Mouse (Mus musculus) spleen, adult 2 months (tissue): ENCODE measurements around the gene Gpr142. TPM values are rescaled to one million over a fixed set of nuclear protein-coding genes. Genes with fewer than 3 reads are reported as not detected.

Experiments used
- DNase-seq, 2 experiments: peaks; one replicate each; pipeline versions ENCODE4 v3.0.0 to v3.0.0-alpha.2; 2012 to 2021; ENCODE audit warnings: low spot score in 2 of 2, low read depth in 1 of 2
- H3K27ac ChIP-seq: fragments of 200-500 bp; 2 replicates; pipeline ENCODE4 v1.5.1; 2012; ENCODE audit warnings: low read length, inconsistent platforms; ENCODE audit not compliant: insufficient read depth
- H3K27me3 ChIP-seq: fragments of 200-500 bp; 2 replicates; pipeline ENCODE4 v1.6.1; 2012; ENCODE audit warnings: mild to moderate bottlenecking, moderate library complexity, low read length, inconsistent platforms; ENCODE audit not compliant: control insufficient read depth, insufficient read depth
- H3K36me3 ChIP-seq: fragments of 200-500 bp; 2 replicates; pipeline ENCODE4 v1.6.1; 2012; ENCODE audit warnings: mild to moderate bottlenecking, low read length, inconsistent platforms; ENCODE audit not compliant: control insufficient read depth, insufficient read depth
- H3K4me1 ChIP-seq: fragments of 200-500 bp; 2 replicates; pipeline ENCODE4 v1.6.1; 2011; ENCODE audit warnings: inconsistent platforms; ENCODE audit not compliant: control insufficient read depth, insufficient read depth, insufficient read length
- H3K4me3 ChIP-seq: fragments of 200-500 bp; 2 replicates; pipeline ENCODE4 v1.5.1; 2011; ENCODE audit warnings: mild to moderate bottlenecking, inconsistent platforms; ENCODE audit not compliant: insufficient read depth, insufficient read length; ENCODE audit errors: extremely low read depth
- CTCF ChIP-seq: fragments of 200-500 bp; IDR thresholded peaks from 2 replicates; pipeline ENCODE4 v1.5.1; 2011; ENCODE audit warnings: mild to moderate bottlenecking, inconsistent platforms; ENCODE audit not compliant: insufficient read depth, insufficient read length, insufficient replicate concordance; ENCODE audit errors: extremely low read depth
- POLR2A ChIP-seq: fragments of 200-500 bp; IDR thresholded peaks from 2 replicates; pipeline ENCODE4 v1.6.1; 2011; ENCODE audit warnings: low read depth, low read length, inconsistent platforms
- WGBS: fragments of 180-500 bp; shearing (Covaris S2); methylation state at CpG from one replicate; pipeline ENCODE4 v1.1.7; 2018; 5-methylcytosine and 5-hydroxymethylcytosine counted together
- polyA plus RNA-seq: library from polyadenylated mRNA; depleted of rRNA; stranded (reverse); fragments of >200 nt; gene quantifications from 2 replicates; pipeline ENCODE4 v1.2.3, GENCODE M21; 2012

Gene Gpr142
- polyA plus RNA-seq, 1 experiment, result not detected

DNA sequence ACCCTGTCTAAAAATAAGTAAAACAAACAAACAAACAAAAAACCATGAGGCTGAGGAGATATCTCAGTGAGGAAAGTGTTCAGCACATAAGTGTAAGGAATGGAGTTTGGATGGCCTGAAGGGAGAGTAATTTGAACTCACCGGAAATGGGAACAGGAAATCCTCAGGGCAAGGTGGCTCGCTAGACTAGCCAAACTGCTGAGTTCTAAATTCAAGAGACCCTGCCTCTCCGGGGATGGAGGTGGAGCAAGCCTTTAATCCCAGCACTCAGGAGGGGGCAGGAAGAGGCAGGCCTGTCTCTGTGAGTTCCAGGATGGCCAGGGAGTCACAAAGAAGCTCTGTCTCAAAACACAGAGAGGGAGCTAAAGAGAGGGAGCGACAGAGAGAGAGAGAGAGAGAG, 11.6 kb downstream of the Gpr142 start:
- H3K4me1 ChIP-seq, result peaks cover 21% of the 10 kb centered on the region; the same call in 1 of the 2 replicates
- WGBS, result 29% methylated on average over 4 of the region's 4 CpGs

DNA sequence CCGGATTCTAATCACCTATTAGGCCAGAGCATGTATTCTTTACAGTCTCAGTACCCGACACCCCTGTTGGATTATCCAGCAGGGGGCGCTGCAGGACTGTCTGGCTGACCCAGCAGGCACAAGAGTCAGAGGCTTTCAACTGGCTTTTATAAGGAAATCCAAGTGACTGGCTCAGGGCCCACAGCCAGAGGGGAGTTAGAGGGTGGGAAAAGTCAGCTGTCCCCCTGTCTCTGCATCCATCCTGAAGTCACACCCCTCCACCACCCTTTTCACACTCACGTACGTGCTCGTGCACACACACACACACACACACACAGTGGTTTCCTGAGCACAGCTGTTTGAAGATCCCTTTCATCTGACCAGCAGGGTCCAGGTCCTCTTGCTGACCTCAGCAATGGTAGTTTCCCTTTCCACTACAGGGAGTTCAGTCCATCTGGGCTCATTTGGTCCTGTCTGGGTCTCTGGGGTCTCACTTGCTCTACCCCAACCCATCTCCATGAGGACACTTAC, 14.1 kb downstream of the Gpr142 start:
- Histone ChIP-seq H3K36me3 (no peaks in the 10 kb centered on the region), H3K27ac (no peak overlapping the region), H3K27me3 (no peaks in the 10 kb centered on the region), H3K4me3 (no peak overlapping the region), H3K4me1 (peaks cover 10% of the 10 kb centered on the region; the same call in 1 of the 2 replicates)
- peak; percentile 47 to 84 for DNase-seq
- TF ChIP-seq CTCF (peak; percentile 92; the same call in 1 of the 2 replicates), POLR2A (no peak)
- 13% methylated on average over 6 of the region's 6 CpGs for WGBS

More for the DNA sequence above, 11.6 kb downstream of the Gpr142 start:
- Histone ChIP-seq H3K36me3 (no peaks in the 10 kb centered on the region), H3K27me3 (no peaks in the 10 kb centered on the region), H3K27ac (no peak overlapping the region), H3K4me3 (no peak overlapping the region)
- TF ChIP-seq POLR2A, result no peak
- no peak for TF ChIP-seq CTCF
- no peak for DNase-seq

DNA sequence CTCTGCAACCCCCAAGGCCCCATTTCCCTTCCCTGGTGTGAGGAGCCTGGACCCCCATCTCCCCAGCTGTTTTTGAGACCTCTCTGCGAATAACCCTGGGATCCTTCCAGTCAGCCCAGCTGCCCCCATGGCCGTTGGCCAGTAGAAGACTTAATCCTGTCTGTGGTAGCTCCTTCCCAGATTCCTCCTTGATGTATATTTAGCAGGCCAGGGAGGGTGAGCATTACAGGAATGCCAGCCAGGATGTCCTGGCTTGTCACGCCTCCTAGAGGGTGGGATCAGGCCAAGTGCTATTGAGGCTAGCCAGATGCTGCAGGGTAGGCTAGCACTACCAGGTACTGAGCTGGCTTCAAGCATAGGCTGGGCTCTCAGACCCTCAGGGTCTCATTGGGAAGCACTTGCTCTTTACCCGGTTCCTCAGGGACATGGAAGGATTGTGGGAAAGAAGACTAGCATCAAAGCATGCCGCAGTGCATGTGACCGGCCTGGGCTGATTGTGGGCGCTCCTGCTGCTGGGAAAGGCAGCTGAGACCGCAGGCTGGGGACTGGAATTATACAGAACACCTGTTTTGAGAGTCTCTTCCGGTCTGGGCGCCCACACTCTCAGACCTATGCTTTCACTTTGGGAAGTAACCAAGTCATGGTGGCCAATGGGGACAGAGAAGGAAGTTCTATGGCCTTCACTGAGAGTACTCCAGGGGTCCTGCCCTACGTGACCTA, 16.3 kb downstream of the Gpr142 start:
- Histone ChIP-seq H3K27me3 (no peaks in the 10 kb centered on the region), H3K4me3 (no peak overlapping the region), H3K27ac (no peak overlapping the region), H3K4me1 (peaks cover 7% of the 10 kb centered on the region; the same call in 1 of the 2 replicates), H3K36me3 (no peaks in the 10 kb centered on the region)
- no peak for DNase-seq
- TF ChIP-seq POLR2A (no peak), CTCF (no peak)
- WGBS, result 46% methylated on average over 11 of the region's 11 CpGs

DNA sequence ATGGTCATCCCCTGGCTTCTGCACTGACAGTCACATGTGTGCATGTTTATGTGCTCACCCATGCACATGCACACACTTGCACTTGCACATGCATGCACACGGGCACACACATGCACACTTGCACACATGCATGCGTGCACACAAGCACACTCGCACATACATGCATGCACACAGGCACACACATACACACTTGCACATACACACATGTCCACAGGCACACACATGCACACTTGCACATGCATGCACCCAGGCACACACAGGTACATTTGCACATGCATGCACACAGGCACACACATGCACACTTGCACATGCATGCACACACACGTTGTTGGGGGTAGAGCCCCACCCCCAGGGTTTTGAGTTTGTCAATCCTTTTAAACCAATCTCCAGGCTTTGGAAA, 18.2 kb downstream of the Gpr142 start:
- H3K27me3 ChIP-seq, result no peaks in the 10 kb centered on the region
- 86% methylated on average over 4 of the region's 4 CpGs for WGBS
- no peaks in the 10 kb centered on the region for H3K36me3 ChIP-seq
- H3K4me3 ChIP-seq, result no peak overlapping the region
- TF ChIP-seq POLR2A (no peak), CTCF (no peak)
- H3K4me1 ChIP-seq, result peaks cover 7% of the 10 kb centered on the region; the same call in 1 of the 2 replicates
- no peak overlapping the region for H3K27ac ChIP-seq
- no peak for DNase-seq

DNA sequence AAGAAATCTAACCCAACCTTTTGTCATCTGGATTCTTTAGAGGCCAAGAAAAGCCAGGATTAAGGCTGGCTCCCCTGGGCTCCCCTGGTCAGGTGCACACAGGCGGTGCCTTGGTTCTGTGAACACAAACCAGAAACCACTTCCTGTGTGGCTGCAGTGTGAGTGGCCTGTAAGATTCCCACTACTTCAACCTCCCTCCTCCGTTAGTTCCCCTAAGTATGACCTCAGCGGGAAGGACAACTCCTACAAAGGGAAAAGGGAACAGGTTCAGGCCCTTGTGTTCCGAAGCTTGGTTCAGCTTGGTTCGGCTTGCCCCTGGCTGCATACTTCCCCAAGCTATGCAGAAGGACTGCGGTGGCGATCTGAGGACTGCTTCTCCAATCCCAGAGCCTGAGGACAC, 19.5 kb downstream of the Gpr142 start:
- no peak overlapping the region for H3K4me3 ChIP-seq
- no peaks in the 10 kb centered on the region for H3K36me3 ChIP-seq
- DNase-seq, result no peak
- H3K27me3 ChIP-seq, result no peaks in the 10 kb centered on the region
- H3K27ac ChIP-seq, result no peak overlapping the region
- 29% methylated on average over 7 of the region's 7 CpGs for WGBS
- peaks cover 7% of the 10 kb centered on the region; the same call in 1 of the 2 replicates for H3K4me1 ChIP-seq
- TF ChIP-seq POLR2A, result no peak
- no peak for TF ChIP-seq CTCF

DNA sequence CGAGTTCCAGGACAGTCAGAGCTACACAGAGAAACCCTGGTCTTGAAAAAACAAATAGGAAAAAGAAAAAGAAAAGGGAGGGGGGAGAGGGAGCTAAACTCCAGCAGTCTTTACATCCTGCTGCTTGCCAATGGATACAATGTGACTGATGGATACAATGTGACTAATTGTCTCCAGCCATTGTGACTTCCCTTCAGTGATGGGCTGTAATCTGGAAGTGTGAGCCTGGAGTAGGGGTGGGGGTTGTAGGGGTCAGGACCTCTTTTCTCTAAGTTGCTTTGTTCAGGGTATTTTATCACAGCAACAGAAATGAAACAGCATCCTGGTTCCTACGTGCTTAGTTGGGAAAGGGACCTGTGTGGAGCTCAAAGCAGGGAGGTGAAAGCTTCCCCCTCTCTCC, 20.4 kb downstream of the Gpr142 start:
- no peak for DNase-seq
- Histone ChIP-seq H3K4me3 (no peak overlapping the region), H3K27me3 (no peaks in the 10 kb centered on the region), H3K4me1 (peaks cover 7% of the 10 kb centered on the region; the same call in 1 of the 2 replicates), H3K27ac (no peak overlapping the region), H3K36me3 (no peaks in the 10 kb centered on the region)
- TF ChIP-seq POLR2A (no peak), CTCF (no peak)
- 84% methylated on average over 2 of the region's 2 CpGs for WGBS

DNA sequence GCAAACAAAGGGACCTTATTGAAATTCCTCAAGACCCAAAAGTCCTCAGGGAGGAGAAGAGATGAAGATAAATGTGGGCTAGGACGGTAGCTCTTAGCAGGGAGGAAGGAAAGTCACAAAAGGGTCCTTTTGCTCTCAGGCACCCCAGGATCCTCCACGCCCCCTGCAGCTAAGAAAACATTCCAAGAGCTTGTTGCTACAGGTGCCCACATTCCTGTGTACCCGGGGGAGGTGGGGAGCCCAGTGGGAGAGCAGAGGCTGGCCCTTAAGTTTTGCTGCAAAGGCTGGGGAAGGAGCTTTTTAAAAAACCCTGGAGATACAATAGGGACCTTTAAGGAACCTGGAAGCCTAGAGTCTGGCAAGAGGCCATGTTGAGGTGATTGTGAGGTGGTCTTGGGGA, 21.7 kb downstream of the Gpr142 start:
- TF ChIP-seq POLR2A, result no peak
- no peak overlapping the region for H3K4me3 ChIP-seq
- H3K36me3 ChIP-seq, result no peaks in the 10 kb centered on the region
- no peak overlapping the region for H3K27ac ChIP-seq
- no peaks in the 10 kb centered on the region for H3K27me3 ChIP-seq
- 85% methylated on average over 3 of the region's 3 CpGs for WGBS
- H3K4me1 ChIP-seq, result peaks cover under 1% of the 10 kb centered on the region; the same call in 1 of the 2 replicates
- DNase-seq, result no peak
